Comparison of ENCODE assay signal across 8 mouse cellular contexts in the genomic region with DNA sequence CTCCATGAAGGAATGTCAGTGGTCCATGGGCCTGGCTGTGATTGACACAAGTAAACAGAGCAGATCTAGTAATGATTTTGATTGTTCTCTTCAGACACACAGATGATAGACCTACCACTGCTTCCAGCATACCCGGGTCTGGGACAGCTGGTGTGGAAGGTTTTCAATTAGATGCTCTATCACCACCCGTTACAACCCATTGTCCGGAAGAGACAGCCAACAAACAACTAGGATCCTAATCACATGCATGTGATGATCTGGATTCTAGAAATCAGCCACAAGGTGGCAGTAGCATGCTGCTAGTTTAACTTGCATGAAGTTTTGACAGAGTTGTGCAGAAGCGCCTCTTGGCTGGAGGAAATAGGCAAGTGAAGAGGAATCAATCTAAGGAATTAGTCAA. TPM values are rescaled to one million over a fixed set of nuclear protein-coding genes. Genes with fewer than 3 reads are reported as not detected.
A peak's percentile ranks its signal among the peaks of the same experiment; 100 is the strongest.
DNase-seq lines count a peak whose midpoint lies in the region; ATAC-seq and TF ChIP-seq lines count a peak whose summit lies in the region.

No protein-coding gene starts in this region.

- peak; percentile 76 to 84 for ATAC-seq in hematopoietic stem cell, adult 5-6 weeks (replicated peaks in 1 of 2; ENCODE audit: insufficient read depth in 1 of 2, low FRiP score in 2 of 2, low TSS enrichment in 1 of 2, low read depth in 1 of 2, poor library complexity in 2 of 2, severe bottlenecking in 2 of 2)

- H3K9me3 ChIP-seq in E14TG2a.4 (ENCODE audit: low read length): no peaks in the 10 kb centered on the region
- H3K9me3 ChIP-seq in embryonic facial prominence, embryonic 10.5 days: no peaks in the 10 kb centered on the region

- DNase-seq in WW6 (ENCODE audit: low read depth, low spot score): peak; percentile 67
- DNase-seq in embryonic facial prominence, embryonic 10.5 days (ENCODE audit: low spot score): peak; percentile 63
- peak; percentile 69 to 74 for DNase-seq in layer of hippocampus, adult 2 months (ENCODE audit: low spot score in 2 of 2)
- peak; percentile 69 for DNase-seq in lung, postnatal 25 days (ENCODE audit: low spot score)
- peak; percentile 88 for DNase-seq in retina, postnatal 1 day
- peak; percentile 48 for DNase-seq in yolk sac, embryonic 10.5 days (ENCODE audit: low spot score)

- H3K36me3 ChIP-seq in E14TG2a.4 (ENCODE audit: insufficient read depth, low read length): no peaks in the 10 kb centered on the region
- H3K36me3 ChIP-seq in embryonic facial prominence, embryonic 10.5 days (replicated peaks): no peaks in the 10 kb centered on the region

- H3K4me3 ChIP-seq in E14TG2a.4 (replicated peaks; ENCODE audit: low read length): no peak overlapping the region
- H3K4me3 ChIP-seq in embryonic facial prominence, embryonic 10.5 days: no peak overlapping the region
- H3K4me3 ChIP-seq in layer of hippocampus, adult 2 months: no peak overlapping the region

- no peak overlapping the region for H3K27ac ChIP-seq in embryonic facial prominence, embryonic 10.5 days (replicated peaks)
- no peak overlapping the region for H3K27ac ChIP-seq in layer of hippocampus, adult 2 months

- WGBS in embryonic facial prominence, embryonic 10.5 days: 26% methylated on average over 4 of the region's 4 CpGs

- no peaks in the 10 kb centered on the region for H3K27me3 ChIP-seq in E14TG2a.4 (ENCODE audit: insufficient read depth, low read length)
- H3K27me3 ChIP-seq in embryonic facial prominence, embryonic 10.5 days (replicated peaks; ENCODE audit: low read depth, poor library complexity, severe bottlenecking): no peaks in the 10 kb centered on the region

- H3K4me1 ChIP-seq in E14TG2a.4 (replicated peaks; ENCODE audit: low read depth, low read length): peaks cover 12% of the 10 kb centered on the region
- H3K4me1 ChIP-seq in embryonic facial prominence, embryonic 10.5 days: no peaks in the 10 kb centered on the region; the same call in 1 of the 2 replicates

- TF ChIP-seq CTCF in E14TG2a.4 (conservative IDR thresholded peaks at IDR 0.05; ENCODE audit: low read length): peak; percentile 79
- peak; percentile 97 for TF ChIP-seq CTCF in layer of hippocampus, adult 2 months (conservative IDR thresholded peaks at IDR 0.05)

RNA-seq across cellular contexts. Expression of a gene that starts 14.8 kb away (rescaled TPM):
- polyA plus RNA-seq in embryonic facial prominence, embryonic 10.5 days (2016; fragmentation: Nextera tagmentation; extraction: Ambion mirVana): 0.13 TPM in 1 of 2 replicates, not detected in the other
- 0.20 TPM in 1 of 2 replicates, not detected in the other for total RNA-seq in hematopoietic stem cell, adult 5-6 weeks (2017)
- total RNA-seq in layer of hippocampus, adult 2 months (2021): 1 to 10 TPM in 1 of 2 experiments, under 1 TPM in 1; 0.56 to 1.5 TPM

RNA-seq across cellular contexts. Expression of a gene that starts 16.1 kb away (rescaled TPM):
- 365 and 398 TPM in 2 replicates for polyA plus RNA-seq in embryonic facial prominence, embryonic 10.5 days (2016; fragmentation: Nextera tagmentation; extraction: Ambion mirVana)
- 150 and 232 TPM in 2 replicates for total RNA-seq in hematopoietic stem cell, adult 5-6 weeks (2017)
- 100 to 1,000 TPM; 537 to 571 TPM for total RNA-seq in layer of hippocampus, adult 2 months (2021)

RNA-seq across cellular contexts. Expression of a gene that starts 28.6 kb away (rescaled TPM):
- polyA plus RNA-seq in embryonic facial prominence, embryonic 10.5 days (2016; fragmentation: Nextera tagmentation; extraction: Ambion mirVana): 31.0 and 33.0 TPM in 2 replicates
- 22.8 and 25.9 TPM in 2 replicates for total RNA-seq in hematopoietic stem cell, adult 5-6 weeks (2017)
- total RNA-seq in layer of hippocampus, adult 2 months (2021): 10 to 100 TPM; 43.7 to 51.9 TPM

RNA-seq across cellular contexts. Expression of a gene that starts 28.7 kb away (rescaled TPM):
- 179 and 183 TPM in 2 replicates for polyA plus RNA-seq in embryonic facial prominence, embryonic 10.5 days (2016; fragmentation: Nextera tagmentation; extraction: Ambion mirVana)
- 78.5 and 106 TPM in 2 replicates for total RNA-seq in hematopoietic stem cell, adult 5-6 weeks (2017)
- 10 to 100 TPM; 55.5 to 59.2 TPM for total RNA-seq in layer of hippocampus, adult 2 months (2021)

RNA-seq across cellular contexts. Expression of a gene that starts 43.9 kb away (rescaled TPM):
- polyA plus RNA-seq in embryonic facial prominence, embryonic 10.5 days (2016; fragmentation: Nextera tagmentation; extraction: Ambion mirVana): 85.6 and 88.0 TPM in 2 replicates
- 20.8 and 22.3 TPM in 2 replicates for total RNA-seq in hematopoietic stem cell, adult 5-6 weeks (2017)
- total RNA-seq in layer of hippocampus, adult 2 months (2021): 10 to 100 TPM; 67.9 to 71.5 TPM
